Comparison of ENCODE assay signal across 1 mouse cellular context in genomic region chr16:91649781-91650180, GRCm38 (mm10).
TF ChIP-seq lines count a peak whose summit lies in the region.

No protein-coding gene starts in this region.

TF ChIP-seq in myocyte, 11 proteins besides CTCF, POLR2A, EP300 and RAD21:
- TF ChIP-seq MYOG (IDR thresholded peaks at IDR 0.05; ENCODE audit: control insufficient read depth in 1 of 3, insufficient read depth in 1 of 3, insufficient read length in 2 of 3, low read depth in 2 of 3) (no peak), TCF12 (IDR thresholded peaks at IDR 0.05; ENCODE audit: insufficient read depth, poor library complexity, severe bottlenecking) (no peak), MAX (IDR thresholded peaks at IDR 0.05; ENCODE audit: low read depth) (no peak), MYOD1 (IDR thresholded peaks at IDR 0.05; ENCODE audit: control insufficient read depth in 1 of 3, insufficient read length in 2 of 3, low read depth in 2 of 3) (no peak), REST (IDR thresholded peaks at IDR 0.05; ENCODE audit: insufficient read depth, insufficient read length) (no peak), USF1 (IDR thresholded peaks at IDR 0.05; ENCODE audit: low read depth) (no peak), SRF (IDR thresholded peaks at IDR 0.05; ENCODE audit: control insufficient read depth, insufficient read length, low read depth) (no peak), CEBPB (IDR thresholded peaks at IDR 0.05; ENCODE audit: insufficient read depth, poor library complexity, severe bottlenecking) (no peak), TCF3 (IDR thresholded peaks at IDR 0.05; ENCODE audit: insufficient read length, low read depth) (no peak), POLR2AphosphoS2 (IDR thresholded peaks at IDR 0.05; ENCODE audit: insufficient read length, low read depth) (no peak)
